Comparison of ENCODE assay signal across 9 mouse cellular contexts in the genomic region with DNA sequence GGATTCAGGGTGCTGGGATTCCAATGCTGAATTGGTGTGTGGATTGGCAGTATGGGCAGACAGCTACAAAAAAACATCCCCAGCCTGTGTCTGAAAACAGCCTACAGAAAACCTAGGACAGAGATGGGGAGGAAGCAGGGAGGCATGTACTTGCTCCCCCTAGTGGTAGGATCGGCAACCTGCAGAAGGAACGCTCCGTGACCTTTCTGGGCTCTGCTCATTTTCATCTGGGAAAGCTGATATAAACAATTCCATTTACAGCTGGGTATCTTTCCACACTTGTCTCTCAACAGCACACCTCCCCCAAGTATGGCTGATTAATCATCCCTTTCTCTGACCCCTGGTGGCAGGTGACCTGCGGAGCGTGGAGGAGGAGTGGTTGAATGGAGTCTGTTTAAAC. TPM values are rescaled to one million over a fixed set of nuclear protein-coding genes. Genes with fewer than 3 reads are reported as not detected.
DNase-seq lines count a peak whose midpoint lies in the region; ATAC-seq lines count a peak whose summit lies in the region.
"Had no signal": no experiment of that assay in that cellular context is flagged by ENCODE, and none has a peak within 500 bp of the region (broad histone marks: within the 10 kb centered on the region; RNA-seq: fewer than 3 reads in every experiment).

No protein-coding gene starts in this region.

- H3K4me1 ChIP-seq in heart, embryonic 11.5 days (ENCODE audit: control insufficient read depth, insufficient read depth, low read length) = peaks cover 11% of the 10 kb centered on the region
- peaks cover 16% of the 10 kb centered on the region for H3K4me1 ChIP-seq in liver, embryonic 15.5 days (replicated peaks)
- H3K4me1 ChIP-seq: hindbrain, embryonic 15.5 days had no signal

- peak; percentile 74 for DNase-seq in adrenal gland, adult 18-20 months (ENCODE audit: low spot score in 2 of 2)
- DNase-seq in embryo, embryonic 11 days = peak; percentile 83
- peak; percentile 76 to 85 for DNase-seq in kidney, postnatal 25 days
- DNase-seq in retina, postnatal 1 day = peak; percentile 79
- DNase-seq in thymus, postnatal 36 days = peak; percentile 73 to 78

- WGBS in heart, embryonic 11.5 days (ENCODE audit: insufficient replicate concordance) = 6% methylated on average over 5 of the region's 5 CpGs
- WGBS in liver, embryonic 15.5 days (ENCODE audit: insufficient replicate concordance) = 11% methylated on average over 5 of the region's 5 CpGs

- H3K9me3 ChIP-seq in heart, embryonic 11.5 days (replicated peaks; ENCODE audit: control insufficient read depth, low read length) = no peaks in the 10 kb centered on the region
- no peaks in the 10 kb centered on the region for H3K9me3 ChIP-seq in liver, embryonic 15.5 days (replicated peaks)
- H3K9me3 ChIP-seq: hindbrain, embryonic 15.5 days had no signal

- peak; percentile 75 for ATAC-seq in CD4-positive, CD25-positive, alpha-beta regulatory T cell, adult 4 months
- 0 out of 2 replicates have a peak, but pooled peaks have one; percentile 39 for ATAC-seq in heart, embryonic 11.5 days (replicated peaks; ENCODE audit: insufficient number of reproducible peaks, low FRiP score, low TSS enrichment)
- peak; percentile 31; the same call in 1 of the 2 replicates for ATAC-seq in liver, embryonic 15.5 days (ENCODE audit: insufficient read depth)

- no peaks in the 10 kb centered on the region for H3K27me3 ChIP-seq in heart, embryonic 11.5 days (ENCODE audit: control insufficient read depth, insufficient read depth, low read length)
- peaks cover 4% of the 10 kb centered on the region; the same call in 1 of the 2 replicates for H3K27me3 ChIP-seq in liver, embryonic 15.5 days
- H3K27me3 ChIP-seq: hindbrain, embryonic 15.5 days had no signal

- no peak overlapping the region for H3K27ac ChIP-seq in heart, embryonic 11.5 days (ENCODE audit: low read depth, low read length)
- no peak overlapping the region for H3K27ac ChIP-seq in liver, embryonic 15.5 days (replicated peaks)
- H3K27ac ChIP-seq: hindbrain, embryonic 15.5 days had no signal

- H3K9ac ChIP-seq in heart, embryonic 11.5 days (ENCODE audit: low read depth, low read length) = no peak overlapping the region
- H3K9ac ChIP-seq in liver, embryonic 15.5 days = no peak overlapping the region
- H3K9ac ChIP-seq: hindbrain, embryonic 15.5 days had no signal

- H3K4me2 ChIP-seq in heart, embryonic 11.5 days = peak overlapping the region; percentile 21
- H3K4me2 ChIP-seq in liver, embryonic 15.5 days = peak overlapping the region; percentile 23; the same call in 1 of the 2 replicates
- H3K4me2 ChIP-seq: hindbrain, embryonic 15.5 days had no signal

- H3K4me3 ChIP-seq in heart, embryonic 11.5 days (ENCODE audit: low read depth, low read length) = no peak overlapping the region
- H3K4me3 ChIP-seq in liver, embryonic 15.5 days (replicated peaks) = no peak overlapping the region
- H3K4me3 ChIP-seq: hindbrain, embryonic 15.5 days had no signal

- no peaks in the 10 kb centered on the region for H3K36me3 ChIP-seq in heart, embryonic 11.5 days (ENCODE audit: control insufficient read depth, insufficient read depth, low read length)
- H3K36me3 ChIP-seq in liver, embryonic 15.5 days (replicated peaks) = no peaks in the 10 kb centered on the region
- H3K36me3 ChIP-seq: hindbrain, embryonic 15.5 days had no signal

RNA-seq across cellular contexts. Expression of gene Irgm2, which starts 26.2 kb away (rescaled TPM):
- 10 to 100 TPM; 51.0 to 68.1 TPM for polyA plus RNA-seq in CD4-positive, CD25-positive, alpha-beta regulatory T cell, adult 4 months (2017; shearing (Covaris generic))
- 10 to 100 TPM; 11.5 to 25.9 TPM for total RNA-seq in adrenal gland, adult 18-20 months (2021)
- 1.4 and 1.6 TPM in 2 replicates for polyA plus RNA-seq in heart, embryonic 11.5 days (2014; fragmentation: Nextera tagmentation; extraction: Ambion mirVana)
- polyA plus RNA-seq in liver, embryonic 15.5 days (2015; fragmentation: Nextera tagmentation; extraction: Ambion mirVana) = 6.1 and 6.3 TPM in 2 replicates

RNA-seq across cellular contexts. Expression of gene Igtp, which starts 26.3 kb away (rescaled TPM):
- 100 to 1,000 TPM; 433 to 495 TPM for polyA plus RNA-seq in CD4-positive, CD25-positive, alpha-beta regulatory T cell, adult 4 months (2017; shearing (Covaris generic))
- 10 to 100 TPM; 14.0 to 30.2 TPM for total RNA-seq in adrenal gland, adult 18-20 months (2021)
- 4.1 and 5.3 TPM in 2 replicates for polyA plus RNA-seq in heart, embryonic 11.5 days (2014; fragmentation: Nextera tagmentation; extraction: Ambion mirVana)
- polyA plus RNA-seq in liver, embryonic 15.5 days (2015; fragmentation: Nextera tagmentation; extraction: Ambion mirVana) = 9.9 and 11.2 TPM in 2 replicates

RNA-seq across cellular contexts. Expression of gene 4930438A08Rik, which starts 48.9 kb away (rescaled TPM):
- polyA plus RNA-seq in CD4-positive, CD25-positive, alpha-beta regulatory T cell, adult 4 months (2017; shearing (Covaris generic)) = not detected
- total RNA-seq in adrenal gland, adult 18-20 months (2021) = not detected
- not detected in 2 replicates for polyA plus RNA-seq in heart, embryonic 11.5 days (2014; fragmentation: Nextera tagmentation; extraction: Ambion mirVana)
- 2.9 and 3.2 TPM in 2 replicates for polyA plus RNA-seq in liver, embryonic 15.5 days (2015; fragmentation: Nextera tagmentation; extraction: Ambion mirVana)
- polyA plus RNA-seq: hindbrain, embryonic 15.5 days had no signal

RNA-seq across cellular contexts. Expression of gene Mrpl22, which starts 54.2 kb away (rescaled TPM):
- polyA plus RNA-seq in CD4-positive, CD25-positive, alpha-beta regulatory T cell, adult 4 months (2017; shearing (Covaris generic)) = 10 to 100 TPM; 66.8 to 74.2 TPM
- total RNA-seq in adrenal gland, adult 18-20 months (2021) = 10 to 100 TPM; 56.9 to 69.4 TPM
- polyA plus RNA-seq in heart, embryonic 11.5 days (2014; fragmentation: Nextera tagmentation; extraction: Ambion mirVana) = 106 and 109 TPM in 2 replicates
- polyA plus RNA-seq in liver, embryonic 15.5 days (2015; fragmentation: Nextera tagmentation; extraction: Ambion mirVana) = 79.1 and 90.7 TPM in 2 replicates

RNA-seq across cellular contexts. Expression of gene Gemin5, which starts 57.3 kb away (rescaled TPM):
- 1 to 10 TPM; 6.5 to 7.8 TPM for polyA plus RNA-seq in CD4-positive, CD25-positive, alpha-beta regulatory T cell, adult 4 months (2017; shearing (Covaris generic))
- 10 to 100 TPM; 22.2 to 22.9 TPM for total RNA-seq in adrenal gland, adult 18-20 months (2021)
- 15.3 TPM in 2 replicates for polyA plus RNA-seq in heart, embryonic 11.5 days (2014; fragmentation: Nextera tagmentation; extraction: Ambion mirVana)
- 9.3 and 9.8 TPM in 2 replicates for polyA plus RNA-seq in liver, embryonic 15.5 days (2015; fragmentation: Nextera tagmentation; extraction: Ambion mirVana)

Comparison
In these comparisons a context has a peak if more than half of its experiments do, and no peak if none do; other contexts are left out.
1. RNA of gene Igtp, which starts 26.3 kb away (polyA plus RNA-seq): 433 to 495 TPM in CD4-positive, CD25-positive, alpha-beta regulatory T cell, adult 4 months; 9.9 to 11.2 TPM in liver, embryonic 15.5 days and 4.1 to 5.3 TPM in heart, embryonic 11.5 days; every median in the first group is over 10 times any median in the second.
2. Peak in every context shown above with its lines, with median percentiles within 50 percentile points of each other: ATAC-seq and DNase-seq.